Comparison of ENCODE assay signal across 19 mouse cellular contexts in the genomic region with DNA sequence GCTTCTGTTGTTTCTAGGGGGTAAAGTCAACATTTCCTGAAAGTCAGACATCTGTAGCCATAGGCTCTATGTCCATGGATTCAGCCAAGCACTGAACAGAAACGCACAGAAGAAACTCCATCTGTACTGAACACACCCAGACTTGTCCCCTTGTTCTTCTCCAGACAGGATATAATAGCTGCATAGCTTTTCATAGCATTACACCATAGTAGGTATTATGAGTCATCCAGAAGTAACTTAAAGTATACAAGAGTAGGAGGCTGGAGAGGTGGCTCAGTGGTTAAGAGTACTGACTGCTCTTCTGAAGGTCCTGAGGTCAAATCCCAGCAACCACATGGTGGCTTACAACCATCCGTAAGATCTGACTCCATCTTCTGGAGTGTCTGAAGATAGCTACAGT.
"Had no signal": no experiment of that assay in that cellular context is flagged by ENCODE, and none has a peak within 500 bp of the region (broad histone marks: within the 10 kb centered on the region; RNA-seq: fewer than 3 reads in every experiment).

No protein-coding gene starts in this region.

- H3K27ac ChIP-seq: limb, embryonic 12.5 days; limb, embryonic 15.5 days; liver, embryonic 14.5 days; neural tube, embryonic 13.5 days had no signal

- ATAC-seq: liver, postnatal 0 days had no signal

- DNase-seq: kidney, adult 9 months; kidney, postnatal 14 days; kidney, postnatal 4 days; left cerebral cortex, postnatal 4 days; liver, postnatal 0 days; lung, embryonic 14.5 days; lung, postnatal 14 days; lung, postnatal 4 days; midbrain, embryonic 14.5 days; retina, postnatal 1 day; right cerebral cortex, postnatal 25 days; thymus, adult 18-20 months; thymus, postnatal 36 days had no signal

- H3K9ac ChIP-seq: limb, embryonic 12.5 days; limb, embryonic 15.5 days; liver, embryonic 14.5 days; liver, postnatal 0 days; lung, embryonic 14.5 days; neural tube, embryonic 13.5 days had no signal

- H3K27me3 ChIP-seq: limb, embryonic 12.5 days; limb, embryonic 15.5 days; neural tube, embryonic 13.5 days had no signal

- H3K4me1 ChIP-seq: limb, embryonic 12.5 days; limb, embryonic 15.5 days had no signal

- H3K4me3 ChIP-seq: limb, embryonic 12.5 days; limb, embryonic 15.5 days; neural tube, embryonic 13.5 days had no signal

- H3K9me3 ChIP-seq: limb, embryonic 12.5 days; limb, embryonic 15.5 days; neural tube, embryonic 13.5 days had no signal

- H3K4me2 ChIP-seq: limb, embryonic 12.5 days; limb, embryonic 15.5 days; liver, embryonic 11.5 days; lung, embryonic 14.5 days; midbrain, embryonic 11.5 days; neural tube, embryonic 13.5 days had no signal
